Mouse (Mus musculus) limb, embryonic 13.5 days (tissue): ENCODE results near the gene Dscaml1. TPM values are rescaled to one million over a fixed set of nuclear protein-coding genes. Genes with fewer than 3 reads are reported as not detected.

Source experiments
- ATAC-seq: fragments of 200-750 bp; cut with Nextera tagmentation; 2 replicates; pipeline ENCODE4 v1.8.0; 2017; ENCODE audit warnings: low read depth, moderate number of reproducible peaks, moderate TSS enrichment; ENCODE audit not compliant: low FRiP score
- H3K27ac ChIP-seq: fragments of 300-500 bp; sonication (generic); 2 replicates; pipeline ENCODE4 v1.5.1; 2015; ENCODE audit warnings: inconsistent platforms, mild to moderate bottlenecking, moderate library complexity
- H3K27me3 ChIP-seq: fragments of 300-500 bp; sonication (generic); 2 replicates; pipeline ENCODE4 v1.6.1; 2015; ENCODE audit warnings: mild to moderate bottlenecking, inconsistent platforms
- H3K36me3 ChIP-seq: fragments of 300-500 bp; sonication (generic); 2 replicates; pipeline ENCODE4 v1.6.1; 2015; ENCODE audit warnings: inconsistent platforms, mild to moderate bottlenecking, moderate library complexity
- H3K4me1 ChIP-seq: fragments of 300-500 bp; sonication (generic); 2 replicates; pipeline ENCODE4 v1.6.1; 2015; ENCODE audit warnings: inconsistent platforms
- H3K4me2 ChIP-seq: fragments of 300-500 bp; sonication (generic); replicated peaks from 2 replicates; pipeline ENCODE4 v1.6.1; 2015; ENCODE audit warnings: inconsistent platforms, mild to moderate bottlenecking, moderate library complexity
- H3K4me3 ChIP-seq: fragments of 300-500 bp; sonication (generic); 2 replicates; pipeline ENCODE4 v1.5.1; 2015; ENCODE audit warnings: moderate library complexity, mild to moderate bottlenecking, inconsistent platforms
- H3K9ac ChIP-seq: fragments of 300-500 bp; sonication (generic); 2 replicates; pipeline ENCODE4 v1.6.1; 2015; ENCODE audit warnings: mild to moderate bottlenecking, inconsistent platforms
- H3K9me3 ChIP-seq: fragments of 300-500 bp; sonication (generic); 2 replicates; pipeline ENCODE4 v1.6.1; 2016; ENCODE audit warnings: inconsistent platforms
- WGBS: fragments of 180-500 bp; shearing (Covaris S2); methylation state at CpG from one replicate; pipeline ENCODE4 v1.1.7; 2015; 5-methylcytosine and 5-hydroxymethylcytosine counted together
- polyA plus RNA-seq: library from polyadenylated mRNA; unstranded; fragments of >200 nt; fragmentation: Nextera tagmentation; extraction: Ambion mirVana; gene quantifications from 2 replicates; pipeline ENCODE4 v1.2.1, GENCODE M21; 2015

Dscaml1 gene
- polyA plus RNA-seq, 1 experiment from 2014 or later, result 0.83 TPM

DNA sequence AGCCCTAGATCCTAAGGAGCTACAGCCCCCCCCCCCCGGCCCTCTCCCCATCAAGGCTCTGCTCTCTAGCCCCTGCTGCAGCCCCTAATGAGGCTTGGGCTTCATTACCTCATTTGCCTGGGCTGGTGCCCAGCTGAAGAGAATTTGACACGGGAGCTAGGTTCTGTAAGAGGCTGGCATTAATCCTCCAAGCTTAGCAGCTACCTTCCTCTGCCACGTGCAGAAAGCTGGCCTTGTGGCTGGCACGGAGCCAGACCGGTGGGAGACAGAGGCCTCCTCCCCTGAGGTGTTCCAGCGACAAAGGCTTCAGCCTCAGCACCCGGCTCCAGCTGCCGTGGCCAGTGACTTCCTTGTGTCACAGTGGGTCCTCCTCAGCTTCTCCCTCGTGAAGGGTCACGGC is 206.1 kb downstream of the Dscaml1 start:
- H3K36me3 ChIP-seq, result no peaks in the 10 kb centered on the region
- peak overlapping the region; percentile 27; the same call in 1 of the 2 replicates for H3K4me2 ChIP-seq
- H3K27me3 ChIP-seq, result no peaks in the 10 kb centered on the region
- H3K9ac ChIP-seq, result no peak overlapping the region
- peaks cover 32% of the 10 kb centered on the region for H3K4me1 ChIP-seq
- peak; percentile 78 for ATAC-seq
- H3K27ac ChIP-seq, result peak overlapping the region; percentile 78
- H3K4me3 ChIP-seq, result no peak overlapping the region
- no peaks in the 10 kb centered on the region for H3K9me3 ChIP-seq
- 29% methylated on average over 10 of the region's 10 CpGs for WGBS

DNA sequence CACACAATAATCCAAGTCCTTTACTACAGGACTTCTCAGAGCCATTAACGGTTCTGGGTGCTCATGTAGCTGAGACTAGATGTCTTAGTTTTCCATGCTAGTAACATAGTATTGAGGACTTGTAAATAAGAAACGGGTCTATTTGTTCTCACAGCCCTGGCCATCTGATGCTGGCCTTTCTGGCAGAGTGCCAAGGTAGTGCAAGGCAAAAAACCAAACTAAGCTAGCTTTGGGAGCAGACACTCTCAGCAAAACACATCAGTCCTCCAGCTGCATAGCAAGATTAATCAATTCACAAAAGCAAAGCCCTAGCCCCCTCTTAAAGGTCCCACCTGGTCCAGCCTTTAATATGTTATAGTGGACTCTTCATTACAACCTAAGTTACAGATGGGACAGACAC is 206.6 kb downstream of the Dscaml1 start:
- H3K9ac ChIP-seq, result no peak overlapping the region
- H3K27me3 ChIP-seq, result no peaks in the 10 kb centered on the region
- ATAC-seq, result no peak
- no peaks in the 10 kb centered on the region for H3K36me3 ChIP-seq
- no peak overlapping the region for H3K4me3 ChIP-seq
- peak overlapping the region; percentile 78 for H3K27ac ChIP-seq
- peaks cover 32% of the 10 kb centered on the region for H3K4me1 ChIP-seq
- 16% methylated on average over 2 of the region's 2 CpGs for WGBS
- no peaks in the 10 kb centered on the region for H3K9me3 ChIP-seq
- H3K4me2 ChIP-seq, result peak overlapping the region; percentile 27; the same call in 1 of the 2 replicates

- Histone ChIP-seq H3K4me1 (peaks cover 32% of the 10 kb centered on the region), H3K36me3 (no peaks in the 10 kb centered on the region), H3K9me3 (no peaks in the 10 kb centered on the region), H3K4me2 (no peak overlapping the region), H3K9ac (no peak overlapping the region), H3K4me3 (no peak overlapping the region), H3K27ac (no peak overlapping the region), H3K27me3 (no peaks in the 10 kb centered on the region)
- ATAC-seq, result 0 out of 2 replicates have a peak, but pooled peaks have one; percentile 48
- 72% methylated on average over 4 of the region's 4 CpGs for WGBS
These were observed 208.6 kb downstream of the Dscaml1 start for GRCm38 (mm10) chr9:45634978-45635377.

DNA sequence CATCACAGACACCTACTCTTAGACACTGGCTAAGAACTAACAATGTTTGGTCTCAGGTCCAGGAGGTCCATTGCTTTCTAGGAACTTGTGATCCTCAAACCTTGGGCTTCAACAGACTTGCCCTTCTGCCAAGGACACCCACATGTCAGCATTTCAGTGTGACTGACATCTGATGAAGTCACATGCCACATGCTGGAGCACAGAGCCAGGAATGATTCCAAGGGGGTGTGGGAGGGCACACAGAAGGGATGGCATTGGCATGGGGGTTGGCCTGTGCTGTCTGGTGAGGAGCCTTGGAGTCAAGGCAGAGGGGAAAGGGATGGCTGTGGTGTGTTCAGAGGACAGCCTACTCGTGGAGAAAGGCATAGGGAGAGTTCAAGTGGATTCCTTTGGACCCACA is 210.9 kb downstream of the Dscaml1 start:
- Histone ChIP-seq H3K27me3 (no peaks in the 10 kb centered on the region), H3K9me3 (no peaks in the 10 kb centered on the region), H3K27ac (no peak overlapping the region), H3K4me2 (no peak overlapping the region), H3K36me3 (no peaks in the 10 kb centered on the region), H3K4me1 (peaks cover 24% of the 10 kb centered on the region), H3K9ac (no peak overlapping the region), H3K4me3 (no peak overlapping the region)
- WGBS, result 45% methylated on average over 1 of the region's 1 CpGs
- no peak for ATAC-seq

- Histone ChIP-seq H3K4me1 (peaks cover 14% of the 10 kb centered on the region), H3K4me2 (no peak overlapping the region), H3K27ac (no peak overlapping the region), H3K9ac (no peak overlapping the region), H3K9me3 (no peaks in the 10 kb centered on the region), H3K27me3 (no peaks in the 10 kb centered on the region), H3K4me3 (no peak overlapping the region), H3K36me3 (no peaks in the 10 kb centered on the region)
- WGBS, result 77% methylated on average over 6 of the region's 6 CpGs
- no peak for ATAC-seq
These were observed 211.9 kb downstream of the Dscaml1 start for GRCm38 (mm10) chr9:45638184-45638917.

DNA sequence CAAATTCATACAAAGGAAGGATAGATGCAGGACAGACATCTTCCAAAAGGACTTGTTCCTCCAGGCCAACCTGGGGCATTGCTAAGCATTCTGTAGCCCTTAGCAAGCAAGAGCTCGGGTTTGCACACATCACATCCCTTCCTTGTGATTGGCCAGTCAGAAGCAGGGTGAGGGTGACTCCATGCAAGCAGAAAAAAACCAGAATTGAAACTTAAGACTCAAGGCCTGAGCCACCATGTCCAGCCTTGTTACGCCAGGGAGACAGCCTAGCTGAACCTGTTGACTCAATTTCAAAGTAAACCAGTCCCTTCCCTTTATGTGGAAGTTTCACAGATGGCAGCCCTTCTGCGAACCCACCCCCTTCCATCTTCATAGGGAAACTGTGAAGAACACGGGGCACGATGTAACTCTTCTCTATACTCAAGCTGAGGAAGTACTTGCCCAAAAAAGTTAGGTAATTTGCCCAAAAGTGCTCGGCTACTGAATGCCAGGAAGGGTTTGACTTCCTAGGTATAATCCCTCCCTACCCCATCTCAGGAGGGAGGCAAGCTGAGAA is 218.5 kb downstream of the Dscaml1 start:
- Histone ChIP-seq H3K9ac (no peak overlapping the region), H3K4me2 (no peak overlapping the region), H3K27me3 (0 out of 2 replicates have a peak, but pooled peaks cover 3% of the 10 kb centered on the region), H3K27ac (no peak overlapping the region), H3K36me3 (no peaks in the 10 kb centered on the region), H3K9me3 (peaks cover 4% of the 10 kb centered on the region; the same call in 1 of the 2 replicates), H3K4me3 (no peak overlapping the region), H3K4me1 (no peaks in the 10 kb centered on the region)
- no peak for ATAC-seq
- 72% methylated on average over 6 of the region's 6 CpGs for WGBS

- no peak overlapping the region for H3K4me3 ChIP-seq
- no peaks in the 10 kb centered on the region for H3K36me3 ChIP-seq
- WGBS, result 63% methylated on average over 6 of the region's 6 CpGs
- no peak overlapping the region for H3K9ac ChIP-seq
- H3K9me3 ChIP-seq, result peaks cover 4% of the 10 kb centered on the region; the same call in 1 of the 2 replicates
- no peak overlapping the region for H3K4me2 ChIP-seq
- 0 out of 2 replicates have a peak, but pooled peaks have one; percentile 32 for ATAC-seq
- H3K27me3 ChIP-seq, result 0 out of 2 replicates have a peak, but pooled peaks cover 3% of the 10 kb centered on the region
- no peaks in the 10 kb centered on the region for H3K4me1 ChIP-seq
- no peak overlapping the region for H3K27ac ChIP-seq
These were observed 219.1 kb downstream of the Dscaml1 start for GRCm38 (mm10) chr9:45645526-45645925.

DNA sequence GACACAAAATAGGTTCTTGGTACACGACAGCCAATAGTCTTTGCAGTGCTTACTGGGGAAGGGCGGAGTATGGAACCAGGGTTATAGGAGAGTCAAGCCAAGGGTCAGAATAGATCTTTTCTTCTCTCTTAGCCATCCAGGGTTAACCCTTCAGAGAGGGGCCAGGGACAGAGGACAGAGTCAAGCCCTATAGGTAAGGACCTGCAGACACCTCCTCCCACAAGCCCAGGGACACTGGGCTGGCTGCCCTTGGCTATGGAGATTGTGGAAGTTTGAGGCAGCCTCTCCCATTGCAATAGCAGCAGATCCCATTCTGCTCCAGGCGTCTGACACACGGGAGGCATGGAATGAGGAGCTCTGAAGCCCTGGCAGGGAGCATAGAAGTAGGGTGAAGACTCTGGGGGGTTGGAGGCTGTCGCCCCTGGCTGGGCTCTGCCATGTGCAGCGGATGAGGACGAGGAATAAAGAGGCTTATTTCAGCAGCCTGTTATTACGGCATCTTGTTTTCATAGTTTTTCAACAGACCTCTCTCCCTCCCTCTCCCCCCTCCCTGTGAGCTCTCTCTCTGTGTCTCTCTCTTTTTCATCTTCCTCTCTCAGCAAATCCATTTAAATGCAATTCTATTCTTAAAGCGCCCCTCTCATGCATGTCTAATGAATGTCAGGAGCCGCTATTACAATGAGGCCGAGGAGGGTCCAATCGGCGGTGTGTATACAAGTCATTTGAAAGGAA is 224.8 kb downstream of the Dscaml1 start:
- no peak overlapping the region for H3K9ac ChIP-seq
- H3K4me3 ChIP-seq, result no peak overlapping the region
- H3K4me1 ChIP-seq, result peaks cover 4% of the 10 kb centered on the region; the same call in 1 of the 2 replicates
- no peak for ATAC-seq
- peaks cover 4% of the 10 kb centered on the region; the same call in 1 of the 2 replicates for H3K9me3 ChIP-seq
- H3K27ac ChIP-seq, result no peak overlapping the region
- no peaks in the 10 kb centered on the region for H3K36me3 ChIP-seq
- no peak overlapping the region for H3K4me2 ChIP-seq
- whole genome bisulfite sequencing, result 58% methylated on average over 13 of the region's 13 CpGs
- 0 out of 2 replicates have a peak, but pooled peaks cover 3% of the 10 kb centered on the region for H3K27me3 ChIP-seq

DNA sequence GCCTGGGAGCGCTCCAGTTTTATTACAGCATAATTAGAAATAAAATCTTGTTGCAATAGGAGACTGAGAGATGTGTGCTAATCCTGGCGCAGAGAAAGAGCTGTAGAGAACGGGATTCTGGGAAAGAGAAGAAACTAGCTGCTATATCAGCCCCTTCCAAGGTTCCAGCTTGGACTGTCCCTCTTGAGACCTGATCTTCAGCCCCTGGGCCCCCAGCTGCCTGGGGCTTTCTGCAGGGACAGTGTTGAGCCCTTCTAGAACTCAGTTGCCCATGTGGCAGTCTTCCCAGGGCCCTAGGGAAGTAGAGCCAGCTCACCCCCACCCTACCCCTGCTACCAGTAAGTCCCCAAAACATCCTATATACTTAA is 225.4 kb downstream of the Dscaml1 start:
- Histone ChIP-seq H3K4me3 (no peak overlapping the region), H3K36me3 (no peaks in the 10 kb centered on the region), H3K9me3 (peaks cover 1% of the 10 kb centered on the region; the same call in 1 of the 2 replicates), H3K9ac (no peak overlapping the region), H3K27ac (no peak overlapping the region), H3K27me3 (0 out of 2 replicates have a peak, but pooled peaks cover 3% of the 10 kb centered on the region), H3K4me2 (no peak overlapping the region), H3K4me1 (peaks cover 4% of the 10 kb centered on the region; the same call in 1 of the 2 replicates)
- no peak for ATAC-seq
- WGBS, result 45% methylated on average over 3 of the region's 3 CpGs

- H3K4me2 ChIP-seq, result no peak overlapping the region
- no peak overlapping the region for H3K4me3 ChIP-seq
- H3K9ac ChIP-seq, result no peak overlapping the region
- no peak for ATAC-seq
- 13% methylated on average over 8 of the region's 9 CpGs for whole genome bisulfite sequencing
- no peaks in the 10 kb centered on the region for H3K9me3 ChIP-seq
- H3K27ac ChIP-seq, result no peak overlapping the region
- no peaks in the 10 kb centered on the region for H3K27me3 ChIP-seq
- 0 out of 2 replicates have a peak, but pooled peaks cover 3% of the 10 kb centered on the region for H3K4me1 ChIP-seq
- H3K36me3 ChIP-seq, result no peaks in the 10 kb centered on the region
These were observed 231.0 kb downstream of the Dscaml1 start for GRCm38 (mm10) chr9:45657172-45658062.

GRCm38 (mm10) chr9:45660191-45660590 is 233.8 kb downstream of the Dscaml1 start:
- no peak overlapping the region for H3K9ac ChIP-seq
- WGBS, result 58% methylated on average over 3 of the region's 3 CpGs

More at GRCm38 (mm10) chr9:45660191-45660590, 233.8 kb downstream of the Dscaml1 start:
- H3K36me3 ChIP-seq, result no peaks in the 10 kb centered on the region
- ATAC-seq, result no peak
- no peak overlapping the region for H3K4me2 ChIP-seq
- H3K27ac ChIP-seq, result no peak overlapping the region
- H3K4me3 ChIP-seq, result no peak overlapping the region
- no peaks in the 10 kb centered on the region for H3K9me3 ChIP-seq
- H3K4me1 ChIP-seq, result peaks cover 22% of the 10 kb centered on the region
- H3K27me3 ChIP-seq, result no peaks in the 10 kb centered on the region
